Mouse (Mus musculus): Measurements from ENCODE around the gene Slc6a11. TPM values are rescaled to one million over a fixed set of nuclear protein-coding genes. Genes with fewer than 3 reads are reported as not detected.

The Slc6a11 gene
- total RNA-seq, 1 experiment from 2014 or later: not detected

DNA sequence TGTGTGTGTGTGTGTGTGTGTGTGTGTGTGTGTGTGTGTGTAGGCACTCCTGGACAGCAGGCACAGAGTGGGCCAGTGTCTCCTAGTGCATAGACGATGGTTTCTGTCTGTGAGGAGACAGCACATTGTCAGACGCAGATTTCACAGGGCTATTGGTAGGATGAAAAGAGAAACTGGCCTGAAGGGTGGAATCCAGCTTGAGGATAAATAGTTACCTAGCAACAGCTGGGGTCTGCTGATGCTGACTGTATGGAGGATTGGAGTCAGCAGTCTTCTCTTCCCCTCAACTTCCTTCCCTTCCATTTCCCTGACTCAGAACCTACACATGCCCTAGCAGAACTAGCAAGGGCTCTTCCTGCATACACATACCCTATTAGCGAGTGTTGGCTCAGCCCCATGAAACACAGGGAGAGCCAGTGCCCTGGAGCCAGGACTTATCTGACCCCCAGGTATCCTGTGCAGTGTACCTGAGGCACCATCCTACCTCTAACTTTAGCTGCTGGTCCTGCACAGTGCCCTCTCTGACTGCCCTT is 127.7 kb downstream of the Slc6a11 start:
- ATAC-seq (replicated peaks; ENCODE audit: low read depth, poor library complexity, severe bottlenecking): no peak

DNA sequence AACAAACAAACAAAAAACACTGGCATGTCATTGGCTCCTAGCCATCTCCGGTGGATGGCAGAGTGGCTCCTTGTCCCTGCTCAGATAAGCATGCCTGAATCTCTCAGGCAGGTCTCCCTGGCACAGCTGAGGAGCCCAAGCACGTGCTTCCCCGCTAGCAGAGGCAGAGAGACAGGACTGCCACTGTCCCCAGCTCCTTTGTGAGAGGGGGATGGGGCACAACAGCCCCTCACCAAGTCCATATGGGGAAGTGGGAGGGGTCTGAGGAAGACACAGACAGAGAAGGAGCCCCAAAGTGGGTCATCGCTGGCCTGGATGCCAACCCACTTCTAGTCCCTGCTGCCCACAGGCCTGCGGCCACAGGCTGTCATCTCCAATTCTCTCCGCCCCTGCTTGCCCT is 130.6 kb downstream of the Slc6a11 start:
- ATAC-seq (replicated peaks; ENCODE audit: low read depth, poor library complexity, severe bottlenecking): no peak

DNA sequence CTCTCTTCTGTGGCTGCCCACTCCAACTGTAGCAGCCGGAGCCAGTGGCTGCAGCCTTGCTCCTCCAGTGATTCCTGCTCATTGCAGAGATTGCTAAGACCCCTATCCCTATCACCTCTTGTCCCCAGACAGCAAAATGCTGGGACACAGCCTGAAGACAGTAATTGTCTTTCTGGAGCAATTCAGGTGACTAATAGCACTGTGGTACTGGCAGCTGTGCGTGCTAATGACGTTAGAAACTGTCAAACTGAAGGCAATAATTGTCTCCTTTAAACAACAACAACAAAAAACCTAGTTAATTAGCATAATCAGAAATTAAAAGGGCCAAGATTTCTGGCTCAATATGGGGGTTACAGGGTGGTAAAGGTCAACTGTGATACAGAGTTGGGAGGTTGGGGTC is 133.0 kb downstream of the Slc6a11 start:
- no peak for ATAC-seq (replicated peaks; ENCODE audit: low read depth, poor library complexity, severe bottlenecking)

- no peak for ATAC-seq (replicated peaks; ENCODE audit: low read depth, poor library complexity, severe bottlenecking)
Measured at GRCm38 (mm10) chr6:114264426-114264825, 133.4 kb downstream of the Slc6a11 start.

GRCm38 (mm10) chr6:114266273-114266672 is 135.2 kb downstream of the Slc6a11 start:
- no peak for ATAC-seq (replicated peaks; ENCODE audit: low read depth, poor library complexity, severe bottlenecking)

GRCm38 (mm10) chr6:114267979-114268378 is 136.9 kb downstream of the Slc6a11 start:
- no peak for ATAC-seq (replicated peaks; ENCODE audit: low read depth, poor library complexity, severe bottlenecking)

GRCm38 (mm10) chr6:114269589-114269988 is 138.5 kb downstream of the Slc6a11 start:
- no peak for ATAC-seq (replicated peaks; ENCODE audit: low read depth, poor library complexity, severe bottlenecking)

GRCm38 (mm10) chr6:114270799-114271198 is 139.8 kb downstream of the Slc6a11 start:
- no peak for ATAC-seq (replicated peaks; ENCODE audit: low read depth, poor library complexity, severe bottlenecking)

DNA sequence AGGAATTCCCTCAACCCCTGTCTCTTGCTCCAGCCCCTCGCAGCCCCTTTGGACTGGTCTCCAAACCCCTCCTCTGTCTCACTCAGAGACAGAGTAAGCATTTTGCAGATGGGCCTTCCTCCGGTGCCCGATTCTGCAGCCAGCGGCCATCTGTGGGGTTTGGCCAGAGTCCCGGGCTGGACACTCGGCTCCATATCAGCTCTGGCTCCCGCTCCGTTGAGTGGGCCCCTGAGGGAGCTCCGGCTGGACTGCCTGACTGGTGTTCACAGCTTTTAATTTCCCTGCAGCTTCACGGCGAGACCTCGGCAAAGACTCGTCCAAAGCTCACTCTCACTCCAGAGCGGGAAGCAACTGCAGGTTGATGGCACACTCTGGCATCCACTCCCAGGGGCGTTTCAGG is 141.2 kb downstream of the Slc6a11 start:
- no peak for ATAC-seq (replicated peaks; ENCODE audit: low read depth, poor library complexity, severe bottlenecking)

DNA sequence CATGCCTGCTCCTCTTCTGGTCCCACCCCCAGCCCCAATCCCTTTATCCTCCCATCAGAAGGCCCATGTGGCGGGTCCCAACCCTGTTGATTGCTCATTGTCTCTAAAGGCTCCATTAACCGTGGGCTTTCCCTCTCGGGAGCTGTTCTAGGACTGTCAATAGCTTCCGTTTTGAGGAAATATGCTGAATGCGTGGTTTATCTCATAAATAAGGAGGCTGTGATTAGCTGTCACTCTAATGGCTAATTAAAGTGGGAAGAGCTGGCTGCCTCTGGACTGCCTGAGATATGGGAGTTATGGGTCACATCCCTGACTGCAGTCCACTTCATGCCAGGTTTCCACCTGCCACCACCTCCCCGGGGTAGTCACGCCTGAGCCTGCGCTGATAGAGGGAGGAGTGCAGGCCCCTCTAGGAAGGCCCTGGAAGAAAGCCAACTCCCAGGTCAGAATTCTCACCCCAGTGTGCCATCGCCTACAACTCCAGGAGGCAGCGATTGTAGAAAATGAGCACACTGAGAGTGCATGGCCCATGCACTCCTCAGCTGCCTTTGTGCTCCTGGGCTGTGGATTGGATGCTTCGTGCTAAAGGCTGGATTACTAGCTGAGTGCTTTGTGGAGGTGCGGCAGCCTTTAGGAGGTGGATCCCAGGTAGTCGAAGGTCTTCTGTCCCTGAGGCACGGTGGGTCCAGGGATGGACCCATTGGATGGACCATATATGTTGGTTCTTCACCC is 143.1 kb downstream of the Slc6a11 start:
- ATAC-seq (replicated peaks; ENCODE audit: low read depth, poor library complexity, severe bottlenecking): no peak

DNA sequence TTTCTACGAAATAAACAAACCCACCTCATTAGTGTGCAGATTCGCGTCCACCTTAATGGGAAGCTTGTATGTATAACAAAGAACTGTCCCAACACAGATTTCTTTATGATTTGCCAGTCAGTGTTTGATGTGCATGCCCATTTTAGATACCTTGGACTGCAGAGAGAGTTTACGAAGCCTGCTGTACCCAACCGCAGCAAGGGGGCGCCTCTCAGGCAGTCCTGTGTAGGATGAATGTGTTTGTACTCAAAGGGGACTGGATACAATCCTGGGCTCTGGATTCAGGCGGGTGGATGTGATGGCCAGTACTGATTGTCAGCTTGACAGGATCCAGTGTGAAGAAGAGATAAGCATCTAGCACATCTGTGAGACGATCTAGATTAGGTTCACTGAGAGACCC is 144.8 kb downstream of the Slc6a11 start:
- ATAC-seq (replicated peaks; ENCODE audit: low read depth, poor library complexity, severe bottlenecking): no peak

DNA sequence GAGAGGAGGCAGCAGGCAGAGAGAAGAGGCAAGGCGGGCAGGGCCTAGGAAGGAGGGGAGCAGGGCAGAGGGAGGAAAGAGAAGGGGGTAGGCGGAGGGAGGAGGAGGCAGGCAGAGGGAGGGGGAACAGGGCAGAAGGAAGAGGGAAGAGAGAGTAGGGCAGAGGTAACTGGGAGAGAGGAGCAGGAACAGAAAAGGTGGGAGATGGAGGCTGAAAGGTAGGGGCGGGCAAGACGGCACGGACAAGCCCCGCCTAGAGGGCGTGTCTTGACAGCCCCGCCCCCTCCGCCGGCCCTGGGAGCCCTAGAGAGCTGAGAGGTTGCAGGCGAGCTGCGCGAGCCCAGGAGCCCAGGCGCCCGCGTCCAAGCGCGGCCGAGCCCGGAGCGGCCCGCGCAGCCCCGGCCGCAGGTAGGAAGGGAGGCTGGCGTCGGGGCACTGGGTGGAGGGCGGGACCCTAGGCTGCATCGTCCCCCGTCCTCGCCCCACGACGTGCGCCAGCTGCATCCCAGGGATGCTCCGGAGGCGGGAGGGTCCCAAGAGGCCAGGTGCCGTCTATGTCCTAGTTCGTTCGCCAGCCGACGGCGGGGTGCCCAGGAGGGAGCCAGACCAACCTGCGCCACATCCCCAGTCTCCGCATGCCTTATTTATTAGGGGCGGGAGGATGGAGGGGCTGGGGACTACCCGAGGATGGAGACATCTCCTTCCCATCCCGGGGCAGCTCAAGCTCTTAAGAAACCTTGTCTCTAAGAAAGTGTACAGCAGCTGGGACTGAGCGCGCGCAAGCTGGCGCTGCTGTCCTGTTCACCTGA is 151.6 kb downstream of the Slc6a11 start, which contains the start of gene Slc6a1:
Slc6a1 (plus strand) TSS at position 167 of the 809 bp plus-strand sequence.
- ATAC-seq (replicated peaks; ENCODE audit: low read depth, poor library complexity, severe bottlenecking): peak; percentile 58

DNA sequence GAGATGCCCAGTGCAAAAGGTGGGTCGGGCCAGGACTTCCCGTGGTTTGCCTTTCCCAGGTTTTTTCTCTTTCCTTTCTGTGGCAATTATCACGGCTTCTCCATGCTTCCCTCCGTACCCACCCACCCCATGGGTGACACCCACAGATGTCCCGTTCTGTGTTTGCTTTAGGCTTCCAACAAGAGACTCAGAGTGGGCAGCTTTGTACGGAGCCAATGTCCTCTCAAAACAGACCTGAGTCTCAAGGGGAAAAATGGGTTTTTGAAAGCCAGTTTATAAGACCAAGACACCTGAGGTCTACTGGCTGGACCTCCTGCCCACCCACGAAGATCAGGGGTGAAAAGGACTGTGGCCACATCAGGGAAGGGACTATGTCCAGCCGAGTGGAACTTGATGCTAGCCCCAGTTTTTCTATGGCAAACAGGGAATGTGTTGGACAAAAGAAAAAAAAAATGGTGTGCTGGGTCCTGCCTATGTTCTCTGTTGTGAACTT is 152.3 kb downstream of the Slc6a11 start:
- no peak for ATAC-seq (replicated peaks; ENCODE audit: low read depth, poor library complexity, severe bottlenecking)

GRCm38 (mm10) chr6:114283927-114284703 is 153.1 kb downstream of the Slc6a11 start:
- ATAC-seq (replicated peaks; ENCODE audit: low read depth, poor library complexity, severe bottlenecking): no peak

GRCm38 (mm10) chr6:114285424-114285823 is 154.4 kb downstream of the Slc6a11 start:
- no peak for ATAC-seq (replicated peaks; ENCODE audit: low read depth, poor library complexity, severe bottlenecking)

DNA sequence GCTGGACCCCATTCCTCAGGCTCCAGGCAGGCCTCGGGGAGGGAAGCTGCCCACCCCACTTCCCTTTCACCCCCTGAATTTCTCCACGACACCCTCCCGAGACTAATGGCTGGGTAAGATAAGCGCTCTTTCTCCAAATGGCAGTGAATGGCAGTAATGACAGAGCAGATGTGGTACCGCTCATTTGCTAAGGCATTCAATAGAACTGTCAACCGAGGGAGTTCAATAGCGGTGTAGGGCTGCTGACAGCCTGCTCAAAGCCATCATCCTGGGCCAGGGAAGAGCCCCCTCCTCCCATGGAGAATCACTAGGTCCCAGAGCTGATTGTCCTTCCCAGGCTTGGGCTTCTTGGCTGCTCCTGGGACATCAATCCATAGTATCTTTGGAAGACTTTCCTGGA is 158.1 kb downstream of the Slc6a11 start:
- no peak for ATAC-seq (replicated peaks; ENCODE audit: low read depth, poor library complexity, severe bottlenecking)

DNA sequence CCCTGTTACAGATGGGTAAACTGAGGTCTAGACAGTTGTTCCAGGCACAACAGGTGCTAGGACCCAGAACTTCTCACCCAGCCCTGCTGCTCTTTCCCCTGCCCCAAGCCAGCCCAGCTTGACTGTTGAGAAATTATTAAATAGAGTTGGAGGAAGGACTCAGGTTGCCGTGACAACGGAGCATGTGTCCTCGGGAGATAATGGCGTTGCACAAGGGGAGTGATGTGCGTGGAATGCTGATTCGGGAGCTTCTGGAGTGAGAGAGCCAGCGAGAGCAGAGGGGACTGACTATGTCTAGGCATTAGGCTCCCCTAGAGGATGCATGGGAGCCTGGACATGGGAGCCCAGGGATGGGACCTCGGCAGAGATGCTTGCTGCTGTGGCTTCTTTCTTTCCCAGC is 159.1 kb downstream of the Slc6a11 start:
- ATAC-seq (replicated peaks; ENCODE audit: low read depth, poor library complexity, severe bottlenecking): no peak

- no peak for ATAC-seq (replicated peaks; ENCODE audit: low read depth, poor library complexity, severe bottlenecking)
Measured at GRCm38 (mm10) chr6:114290929-114291328, 159.9 kb downstream of the Slc6a11 start.

DNA sequence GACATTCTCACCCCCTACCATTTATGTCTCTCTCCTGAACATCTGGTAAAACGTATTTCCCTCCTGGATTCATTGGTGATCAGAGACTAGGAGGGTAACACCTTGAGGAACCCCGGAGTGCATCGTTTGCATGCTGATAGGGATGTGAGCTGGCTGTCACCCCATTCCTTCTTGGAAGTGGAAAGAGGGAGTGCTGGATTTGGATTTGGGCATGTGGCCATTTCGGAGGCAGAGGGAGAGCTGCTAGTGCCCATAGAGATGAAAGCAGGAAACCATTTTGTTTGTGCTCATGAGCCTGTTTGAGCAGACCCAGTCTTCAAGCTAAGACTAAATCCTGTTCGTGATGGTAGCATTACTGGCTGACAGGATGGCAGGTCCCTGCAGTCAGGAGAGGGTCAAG is 160.4 kb downstream of the Slc6a11 start:
- no peak for ATAC-seq (replicated peaks; ENCODE audit: low read depth, poor library complexity, severe bottlenecking)

- no peak for ATAC-seq (replicated peaks; ENCODE audit: low read depth, poor library complexity, severe bottlenecking)
Measured at GRCm38 (mm10) chr6:114293511-114293910, 162.5 kb downstream of the Slc6a11 start.
